Mouse (Mus musculus): ENCODE results near the gene Timm13. TPM values are rescaled to one million over a fixed set of nuclear protein-coding genes. Genes with fewer than 3 reads are reported as not detected.
A peak's percentile ranks its signal among the peaks of the same experiment; 100 is the strongest.

Gene Timm13
- total RNA-seq, 2 experiments from 2014 or later: 120 to 153 TPM

DNA sequence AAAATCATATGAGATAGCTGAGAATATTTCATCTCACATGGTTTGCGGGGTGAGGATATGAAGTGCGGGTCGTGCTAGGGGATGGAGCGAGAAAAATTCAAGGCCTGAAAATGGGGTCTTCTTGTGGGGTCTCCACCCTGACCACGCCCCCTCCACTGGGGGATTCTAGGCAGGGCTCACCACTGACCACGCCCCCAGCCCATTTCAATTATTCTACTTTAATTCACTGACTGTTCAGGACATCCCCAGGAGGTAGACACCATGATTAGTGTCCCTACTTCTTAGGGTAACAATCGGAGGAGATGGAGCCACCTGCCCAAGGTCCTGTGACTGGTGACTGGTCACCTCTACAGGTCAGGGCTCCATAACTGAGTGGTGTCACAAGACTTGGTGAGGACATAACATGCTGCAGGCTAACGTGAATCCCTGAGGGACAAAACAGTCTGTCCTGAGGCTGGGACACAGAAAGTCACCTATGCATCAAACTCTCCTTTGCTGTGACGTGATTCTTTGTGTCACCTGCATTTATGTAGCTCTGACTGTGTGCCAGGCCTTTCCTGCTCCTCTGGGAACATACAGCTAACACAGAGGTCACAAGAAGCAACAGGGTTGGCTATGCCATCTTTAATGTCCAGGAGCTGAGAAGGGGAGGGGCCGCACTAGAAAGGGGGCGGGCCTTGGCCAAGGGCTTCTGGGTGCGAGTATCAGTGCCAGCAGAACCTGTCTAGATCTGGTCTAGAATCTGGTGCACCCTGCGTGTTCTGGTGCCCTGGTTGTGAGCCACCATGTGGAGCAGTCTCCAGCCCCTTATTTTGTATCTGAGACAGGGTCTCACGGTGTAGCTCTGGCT, 33.6 kb upstream of the Timm13 start:
- no peak for DNase-seq (ENCODE audit: low spot score in 2 of 2)
- intact Hi-C loops (cut with DNase I): no loop called here

DNA sequence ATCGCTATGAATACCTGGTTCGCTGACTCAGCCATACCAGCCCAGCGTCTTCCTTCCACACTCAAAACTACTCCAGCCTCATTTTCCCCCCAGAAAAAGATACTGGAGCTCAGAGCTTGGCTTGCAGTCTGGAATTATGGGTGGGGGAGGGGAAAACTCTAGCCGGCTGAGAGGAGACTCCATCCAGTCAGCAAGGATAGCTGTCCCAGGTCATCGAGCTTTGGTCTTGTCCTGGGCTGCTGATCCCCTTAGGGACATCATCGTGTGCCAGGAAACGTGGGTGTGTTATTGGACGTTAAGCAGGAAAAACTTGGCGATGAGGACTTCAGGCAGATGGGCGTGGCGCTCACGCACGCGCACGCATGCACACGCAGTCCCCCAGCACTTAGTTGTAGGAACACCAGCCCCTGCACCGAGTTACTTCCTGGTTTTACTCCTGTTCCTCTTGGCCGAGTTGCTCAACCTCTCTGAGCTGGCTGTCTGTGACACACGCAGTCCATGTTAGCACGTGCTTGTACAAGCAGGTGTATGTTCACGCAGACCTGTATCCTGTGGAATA, 32.7 kb upstream of the Timm13 start:
- peak in 1 of 2 experiments; percentile 17 for DNase-seq (ENCODE audit: low spot score in 2 of 2)
- intact Hi-C loops (cut with DNase I): no loop called here

GRCm38 (mm10) chr10:80932700-80933420, 32.1 kb upstream of the Timm13 start:
- no peak for DNase-seq (ENCODE audit: low spot score in 2 of 2)
- intact Hi-C loops (cut with DNase I): no loop called here

- DNase-seq (ENCODE audit: low spot score in 2 of 2): peak in 1 of 2 experiments; percentile 19
- intact Hi-C loops (cut with DNase I): no loop called here
These were observed 31.4 kb upstream of the Timm13 start for GRCm38 (mm10) chr10:80932206-80932605.

- no peak for DNase-seq (ENCODE audit: low spot score in 2 of 2)
- intact Hi-C loops (cut with DNase I): no loop called here
These were observed 30.9 kb upstream of the Timm13 start for GRCm38 (mm10) chr10:80931695-80932094.

GRCm38 (mm10) chr10:80931153-80931671, 30.4 kb upstream of the Timm13 start:
- DNase-seq (ENCODE audit: low spot score in 2 of 2): peak in 1 of 2 experiments; percentile 19
- intact Hi-C loops (cut with DNase I): no loop called here

- DNase-seq (ENCODE audit: low spot score in 2 of 2): peak; percentile 58 to 69
- intact Hi-C loops (cut with DNase I): no loop called here
These were observed 29.8 kb upstream of the Timm13 start for GRCm38 (mm10) chr10:80930361-80931152.

DNA sequence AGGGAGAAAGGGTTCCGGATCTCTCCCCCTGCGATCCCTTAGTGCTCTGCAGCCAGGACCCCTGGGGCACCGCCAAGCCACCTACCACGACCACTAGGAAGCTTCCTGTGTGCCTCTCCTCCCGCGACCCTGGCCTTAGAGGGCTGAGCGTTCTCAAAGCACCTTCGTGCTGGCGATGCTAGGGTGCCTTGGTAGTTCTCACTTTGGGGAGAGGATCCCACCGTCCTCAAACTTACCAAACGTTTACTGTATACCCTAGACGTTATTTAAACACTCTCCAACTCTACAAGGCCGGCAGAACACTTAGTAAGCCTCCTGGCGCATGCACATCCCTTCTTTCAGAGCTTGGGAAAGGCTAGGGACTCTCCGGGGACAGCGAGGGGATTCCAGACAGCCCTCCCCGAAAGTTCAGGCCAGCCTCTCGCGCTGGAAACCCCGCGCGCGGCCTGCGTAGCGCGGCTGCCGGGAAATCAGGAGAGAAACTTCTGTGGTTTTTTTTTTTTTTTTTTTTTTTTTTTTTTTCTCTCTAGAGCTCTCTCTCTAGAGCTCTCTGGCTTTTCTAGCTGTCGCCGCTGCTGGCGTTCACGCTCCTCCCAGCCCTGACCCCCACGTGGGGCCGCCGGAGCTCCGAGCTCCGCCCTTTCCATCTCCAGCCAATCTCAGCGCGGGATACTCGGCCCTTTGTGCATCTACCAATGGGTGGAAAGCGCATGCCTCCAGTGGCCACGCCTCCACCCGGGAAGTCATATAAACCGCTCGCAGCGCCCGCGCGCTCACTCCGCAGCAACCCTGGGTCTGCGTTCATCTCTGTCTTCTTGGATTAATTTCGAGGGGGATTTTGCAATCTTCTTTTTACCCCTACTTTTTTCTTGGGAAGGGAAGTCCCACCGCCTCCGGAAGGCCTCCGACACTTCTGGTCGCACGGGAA, 28.8 kb upstream of the Timm13 start, which contains the start of gene Gadd45b:
Gene Gadd45b, plus strand, starts transcription at position 775 of the 928 bp plus-strand sequence.
- intact Hi-C loops (cut with DNase I): loop anchor here (2.0 kb wide), 1 partner anchor 25 kb away; no protein-coding TSS in a partner anchor
- DNase-seq (ENCODE audit: low spot score in 2 of 2): peak; percentile 98

GRCm38 (mm10) chr10:80928586-80929298, 28.0 kb upstream of the Timm13 start:
- intact Hi-C loops (cut with DNase I): loop anchor here (1.0 to 2.0 kb wide), 2 partner anchors 26 to 67 kb away; no protein-coding TSS in a partner anchor
- DNase-seq (ENCODE audit: low spot score in 2 of 2): peak; percentile 93 to 94

- no peak for DNase-seq (ENCODE audit: low spot score in 2 of 2)
- intact Hi-C loops (cut with DNase I): no loop called here
These were observed 24.7 kb upstream of the Timm13 start for GRCm38 (mm10) chr10:80925472-80925871.

DNA sequence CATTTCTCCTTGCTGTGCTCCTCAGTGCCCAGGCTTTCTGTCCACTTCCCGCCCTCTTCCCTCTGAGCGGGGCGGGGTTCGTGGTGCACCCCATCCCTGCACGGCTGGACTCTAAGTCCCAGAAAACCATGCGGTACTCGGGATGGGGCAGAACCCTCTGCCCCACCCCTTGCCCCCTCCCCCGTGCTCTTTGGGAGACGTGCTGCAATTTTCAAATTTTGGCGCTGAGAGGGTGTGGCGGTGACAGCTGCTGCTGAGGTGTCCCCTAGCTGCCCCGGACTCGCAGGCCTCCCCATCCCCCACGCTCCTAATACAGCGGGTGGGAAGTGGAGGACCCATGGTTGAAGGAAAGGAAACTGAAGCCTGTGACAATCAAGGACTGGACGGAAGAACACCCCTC, 21.2 kb upstream of the Timm13 start:
- DNase-seq (ENCODE audit: low spot score in 2 of 2): no peak
- intact Hi-C loops (cut with DNase I): no loop called here

DNA sequence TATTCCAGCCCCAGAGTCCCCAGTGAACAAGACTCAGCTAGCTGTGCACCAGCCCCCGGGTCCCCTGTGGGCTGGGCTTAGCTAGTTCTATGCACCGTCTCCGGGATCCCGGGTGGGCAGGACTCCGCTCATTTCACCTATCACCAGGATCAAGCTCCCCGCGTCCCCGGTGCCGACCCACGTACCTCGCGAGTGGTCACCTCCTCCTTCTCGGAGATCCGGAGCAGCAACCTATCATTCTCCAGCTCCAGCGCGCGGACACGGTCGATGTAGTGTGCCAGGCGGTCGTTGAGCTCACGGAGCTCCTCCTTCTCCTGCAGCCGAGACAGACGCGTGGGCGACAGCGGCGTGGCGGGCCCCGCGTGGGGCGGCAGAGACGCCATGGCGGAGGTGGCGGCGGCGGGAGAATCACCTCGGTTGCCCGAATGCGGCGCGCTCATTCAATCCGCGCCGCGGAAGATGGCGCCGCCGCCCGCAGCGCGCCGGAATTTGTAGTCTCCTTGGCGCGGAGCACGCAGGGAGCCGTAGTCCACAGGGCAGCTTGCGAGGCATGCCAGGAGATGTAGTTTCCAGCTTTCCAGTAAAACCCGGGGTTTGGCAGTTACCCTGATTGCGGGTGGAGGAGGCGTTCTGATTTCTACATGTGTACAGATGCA, 17.1 kb upstream of the Timm13 start, which contains the start of gene Lmnb2:
Gene Lmnb2, minus strand, starts transcription at position 467 of the 656 bp plus-strand sequence.
- DNase-seq (ENCODE audit: low spot score in 2 of 2): peak; percentile 87 to 89
- intact Hi-C loops (cut with DNase I): loop anchor here (10.0 kb wide), 1 partner anchor 167 kb away; no protein-coding TSS in a partner anchor

GRCm38 (mm10) chr10:80917336-80917778, 16.6 kb upstream of the Timm13 start:
- no peak for DNase-seq (ENCODE audit: low spot score in 2 of 2)
- intact Hi-C loops (cut with DNase I): loop anchor here (10.0 kb wide), 1 partner anchor 167 kb away; no protein-coding TSS in a partner anchor

- intact Hi-C loops (cut with DNase I): loop anchor here (10.0 kb wide), 1 partner anchor 169 kb away; no protein-coding TSS in a partner anchor
- no peak for DNase-seq (ENCODE audit: low spot score in 2 of 2)
These were observed 15.0 kb upstream of the Timm13 start for GRCm38 (mm10) chr10:80915736-80916135.

- intact Hi-C loops (cut with DNase I): loop anchor here (10.0 kb wide), 1 partner anchor 170 kb away; no protein-coding TSS in a partner anchor
- DNase-seq (ENCODE audit: low spot score in 2 of 2): no peak
These were observed 14.5 kb upstream of the Timm13 start for GRCm38 (mm10) chr10:80915260-80915659.

DNA sequence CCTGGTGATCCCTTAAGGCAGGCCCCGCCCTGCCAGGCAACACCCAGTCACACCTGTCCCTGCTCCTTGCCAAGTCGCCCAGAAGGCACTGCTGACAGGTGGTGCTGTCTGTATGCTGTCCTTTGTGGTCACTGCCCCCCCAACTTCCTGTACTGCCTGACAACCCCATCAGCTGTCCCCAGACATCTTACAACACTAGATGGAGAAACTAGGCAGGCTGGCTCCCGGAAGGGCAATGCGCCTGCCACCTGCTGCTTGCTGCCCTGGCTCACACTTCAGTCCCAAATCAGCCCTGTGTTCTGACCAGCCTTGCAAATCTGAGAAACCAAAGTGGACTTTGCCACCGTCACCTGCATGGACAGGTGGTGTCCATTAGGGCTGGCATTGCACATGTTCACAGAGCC, 13.5 kb upstream of the Timm13 start:
- no peak for DNase-seq (ENCODE audit: low spot score in 2 of 2)
- intact Hi-C loops (cut with DNase I): loop anchor here (10.0 kb wide), 1 partner anchor 171 kb away; no protein-coding TSS in a partner anchor

Measured in left cerebral cortex, postnatal 36 days (tissue).